Mouse (Mus musculus) brain, embryonic 14.5 days (tissue): ENCODE results near the gene Spata5.

Experiments used
- CTCF ChIP-seq: fragments of 200-500 bp; IDR thresholded peaks from 2 replicates; pipeline ENCODE4 v1.5.1; 2012; ENCODE audit warnings: inconsistent platforms, mild to moderate bottlenecking, moderate library complexity, borderline replicate concordance; ENCODE audit not compliant: insufficient read depth, insufficient read length; ENCODE audit errors: extremely low read depth
- POLR2A ChIP-seq: fragments of 200-500 bp; IDR thresholded peaks from 2 replicates; pipeline ENCODE4 v1.6.1; 2012; ENCODE audit warnings: mild to moderate bottlenecking, inconsistent platforms, borderline replicate concordance; ENCODE audit not compliant: poor library complexity, insufficient read depth, insufficient read length, severe bottlenecking; ENCODE audit errors: extremely low read depth

GRCm38 (mm10) chr3:37418341-37418740 is 1.4 kb upstream of the Spata5 start:
- TF ChIP-seq CTCF (no peak), POLR2A (no peak)
